Mouse (Mus musculus) left cerebral cortex, adult 11 months (tissue): ENCODE results near the gene Alg13.

ENCODE experiments used
- DNase-seq: peaks from one replicate; pipeline ENCODE4 v3.0.0; 2022; ENCODE audit warnings: low spot score

Gene Alg13

GRCm38 (mm10) chrX:144317548-144318163 lies at the start of gene Alg13:
Gene Alg13 (plus strand): TSS chrX:144317804.
- peak; percentile 50 for DNase-seq

DNA sequence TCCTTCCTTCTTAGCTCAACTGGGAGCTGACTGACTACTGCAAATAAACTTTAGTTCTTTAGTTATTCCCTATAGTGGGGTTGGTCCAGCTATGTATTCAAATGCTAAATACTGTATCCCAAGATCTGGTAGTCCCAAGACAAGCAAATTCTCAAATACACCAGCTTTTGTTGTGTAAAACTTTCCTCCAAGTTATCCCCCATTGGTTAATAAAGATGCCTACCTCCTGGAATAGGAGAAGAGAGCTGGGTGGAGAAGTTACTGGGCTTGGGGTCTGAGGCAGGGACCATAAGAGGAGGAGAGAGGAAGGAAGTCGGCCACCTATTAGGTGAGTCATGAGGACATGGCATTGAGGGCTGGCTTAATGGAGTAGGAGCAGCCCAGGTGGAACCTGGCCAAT lies 49.0 kb upstream of the Alg13 start:
- no peak for DNase-seq

DNA sequence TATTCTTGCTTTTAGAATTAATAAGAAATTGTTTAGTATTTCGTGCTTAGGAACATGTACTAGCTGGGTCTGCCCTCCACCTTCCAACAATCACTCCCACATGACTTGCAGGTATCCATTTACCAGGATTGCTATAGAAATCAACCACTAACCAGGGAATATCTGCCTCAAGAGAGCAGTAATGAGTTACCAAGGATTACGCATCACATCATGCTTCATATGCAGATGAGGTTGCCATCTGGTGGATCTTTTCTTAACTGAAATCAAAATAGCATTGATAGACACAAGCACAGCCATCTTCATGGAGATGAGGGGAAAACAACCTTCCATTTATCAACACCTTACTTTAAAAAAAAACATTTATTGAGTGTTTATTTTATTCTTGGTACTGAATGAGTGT lies 16.1 kb upstream of the Alg13 start:
- peak; percentile 10 for DNase-seq

- DNase-seq = no peak
Measured at GRCm38 (mm10) chrX:144305659-144306058, 11.9 kb upstream of the Alg13 start.

- DNase-seq = no peak
Measured at GRCm38 (mm10) chrX:144314041-144314440, 3.6 kb upstream of the Alg13 start.

DNA sequence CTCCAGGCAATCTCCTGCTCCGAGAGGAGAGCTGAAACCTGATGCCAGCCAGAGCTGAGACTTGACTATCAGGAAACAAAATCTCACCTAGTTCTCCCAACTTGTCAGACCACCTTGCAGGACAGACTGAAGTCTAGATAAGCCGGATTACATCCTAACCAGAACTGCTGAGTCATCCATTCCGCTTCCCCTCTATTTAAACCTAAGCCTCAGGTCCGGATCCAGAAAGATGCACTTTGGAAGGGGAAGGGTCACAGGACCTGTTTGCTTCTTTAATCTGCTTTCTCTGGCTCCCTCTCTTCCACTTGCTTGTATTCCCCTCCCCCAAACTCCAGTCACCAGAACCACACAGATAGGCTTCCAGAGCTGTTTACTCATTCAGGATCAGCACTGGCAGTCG lies 2.6 kb upstream of the Alg13 start:
- DNase-seq = no peak

DNA sequence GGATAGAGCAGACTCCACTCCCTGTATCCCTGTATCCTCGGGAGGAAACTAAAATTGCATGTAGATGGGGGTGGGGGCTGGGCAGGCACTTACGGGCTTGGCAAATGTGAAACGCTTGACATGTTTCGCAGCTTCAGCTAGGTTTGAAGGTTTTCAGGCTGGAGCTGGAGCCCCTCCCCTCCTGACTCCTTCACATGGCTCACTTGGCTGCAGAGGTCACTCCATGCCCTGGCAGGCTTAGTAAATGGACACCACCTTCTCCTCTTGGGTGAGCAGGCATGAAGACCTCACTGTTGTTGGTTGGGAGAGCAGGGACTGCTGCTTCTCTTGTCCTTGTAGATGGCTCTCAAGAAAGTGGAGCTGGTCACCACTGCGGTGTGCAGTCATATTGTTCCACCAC lies 1.6 kb upstream of the Alg13 start:
- DNase-seq = no peak

- no peak for DNase-seq
Measured at GRCm38 (mm10) chrX:144318164-144318979, 768 bp downstream of the Alg13 start.

DNA sequence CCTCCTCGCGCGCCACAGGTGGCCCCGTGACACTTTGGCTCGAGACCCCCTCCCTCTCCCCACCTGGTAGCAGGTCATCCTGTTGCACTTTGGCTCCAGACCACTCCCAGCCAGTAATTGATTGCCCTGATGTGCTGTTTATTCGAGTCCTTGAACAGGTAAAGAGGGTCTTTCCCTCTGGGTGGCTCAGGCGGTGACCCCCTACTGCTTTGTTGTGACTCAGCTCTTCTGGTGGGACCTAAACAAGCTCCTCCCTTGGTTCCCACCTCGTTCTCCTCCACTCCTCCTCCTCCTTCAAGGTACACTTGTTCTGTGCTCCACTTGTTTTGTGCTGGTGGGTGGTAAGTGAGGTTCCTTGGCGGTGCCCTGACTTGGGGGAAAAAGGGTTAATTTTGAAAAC lies 1.8 kb downstream of the Alg13 start:
- no peak for DNase-seq

DNA sequence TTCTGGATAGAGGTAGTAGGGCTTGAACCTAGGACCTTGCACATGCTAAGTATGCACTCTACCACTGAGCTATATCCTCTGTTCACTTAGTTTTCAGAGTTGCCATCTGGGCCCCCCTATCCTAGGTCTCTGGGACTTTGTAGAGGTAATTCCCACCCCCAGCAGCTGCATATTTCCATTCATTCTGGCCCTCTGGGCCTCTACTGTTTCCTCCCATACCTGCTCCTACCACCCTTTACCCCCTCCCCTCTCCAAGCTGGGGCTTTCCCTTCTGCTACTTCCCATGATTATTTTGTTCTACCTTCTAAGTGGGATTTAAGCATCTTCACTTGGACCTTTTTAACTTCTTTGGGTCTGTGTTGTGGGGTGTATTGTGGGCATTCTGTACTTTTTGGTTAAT lies 7.8 kb downstream of the Alg13 start:
- DNase-seq = no peak

DNA sequence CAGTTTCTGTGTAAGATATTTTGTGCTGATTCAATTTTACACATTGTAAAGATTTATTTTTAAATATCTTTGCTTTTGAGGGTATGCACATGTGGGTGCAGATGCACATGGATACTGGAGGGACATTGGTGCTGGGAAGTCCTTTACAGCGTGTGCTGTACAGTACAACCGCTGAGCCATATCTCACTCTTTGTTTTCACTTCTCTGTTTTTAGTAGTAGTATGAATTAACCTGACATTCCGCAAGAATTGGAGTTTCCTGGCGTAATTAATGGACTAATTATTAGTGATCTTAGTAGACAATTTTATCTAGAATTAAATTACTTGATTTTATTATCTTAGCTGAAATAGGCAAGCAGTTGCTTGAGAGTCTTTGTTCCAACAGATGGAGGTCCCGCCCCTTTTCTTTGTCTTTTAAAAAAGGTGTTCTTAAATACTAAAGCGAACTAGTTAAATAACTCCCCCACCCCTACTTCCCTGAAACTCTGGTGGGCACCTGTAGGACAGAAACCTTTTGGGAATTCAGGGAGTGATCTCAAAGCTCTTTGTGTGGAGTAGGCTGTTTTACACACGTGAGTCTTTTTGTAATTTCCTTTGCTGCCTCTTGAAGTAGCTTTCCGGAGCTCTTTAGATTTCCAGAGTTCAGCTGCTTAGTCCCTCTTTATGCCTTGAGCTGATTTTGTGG lies 17.9 kb downstream of the Alg13 start:
- DNase-seq = no peak

- DNase-seq = no peak
Measured at GRCm38 (mm10) chrX:144337938-144338337, 20.3 kb downstream of the Alg13 start.

DNA sequence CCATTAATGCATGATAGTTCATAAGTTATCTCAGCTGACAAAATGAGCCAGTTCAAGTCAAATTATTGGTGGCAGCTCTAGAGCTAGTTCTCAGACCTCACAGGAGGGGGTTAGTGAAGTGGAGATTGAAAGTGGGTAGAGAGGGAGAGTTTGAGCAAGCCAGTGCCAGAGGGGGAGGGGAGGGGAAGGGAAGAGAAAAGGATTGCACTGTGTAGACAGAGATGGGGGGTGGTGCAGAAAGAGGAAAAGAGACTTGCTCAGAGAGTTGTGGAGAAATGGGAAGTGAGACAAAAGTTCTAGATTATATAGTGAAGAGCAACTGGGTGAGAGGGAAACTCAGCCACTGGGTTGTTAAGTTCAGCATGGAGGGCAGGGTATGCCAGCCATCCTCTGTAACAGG lies 20.8 kb downstream of the Alg13 start:
- no peak for DNase-seq

GRCm38 (mm10) chrX:144374196-144374595 lies 56.6 kb downstream of the Alg13 start:
- no peak for DNase-seq

GRCm38 (mm10) chrX:144403526-144403925 lies 85.9 kb downstream of the Alg13 start:
- DNase-seq = peak; percentile 13

DNA sequence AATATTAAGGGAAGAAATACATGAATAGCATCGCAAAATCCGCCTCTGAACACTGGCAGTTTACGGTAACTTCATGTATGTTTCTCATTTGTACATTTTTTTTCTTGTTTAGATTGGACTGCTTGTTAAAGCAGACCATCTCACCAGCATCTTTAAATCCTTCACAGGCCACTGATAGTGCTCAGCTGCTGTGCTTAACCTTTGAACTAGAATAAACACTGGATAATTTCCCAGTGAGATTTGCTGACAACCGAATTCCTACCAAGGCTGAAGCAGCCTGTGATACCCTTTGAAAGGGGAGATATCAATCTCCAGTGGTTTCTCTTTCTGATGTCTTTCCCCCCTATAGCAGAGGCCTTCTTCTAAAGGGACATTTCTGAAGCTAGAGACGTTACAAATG lies 90.4 kb downstream of the Alg13 start:
- DNase-seq = no peak

DNA sequence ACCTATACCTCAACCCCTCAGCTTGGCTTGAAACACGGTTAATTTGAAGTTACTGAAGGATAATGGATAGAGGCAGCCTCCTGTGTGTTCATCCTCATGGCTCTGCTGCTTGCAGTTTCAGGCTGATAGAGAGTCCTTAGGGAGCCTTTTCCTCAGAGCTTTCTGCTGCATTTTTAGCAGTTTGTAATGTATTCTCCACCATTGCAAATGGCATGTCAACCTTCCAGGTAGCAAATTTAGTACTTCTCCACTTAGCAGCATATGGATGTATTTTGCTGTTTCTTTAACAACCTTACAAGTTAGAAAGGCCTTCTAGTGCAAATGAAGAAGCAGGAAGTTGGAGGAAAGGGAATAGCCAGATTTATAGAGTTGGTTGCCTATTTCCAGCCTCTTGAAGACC lies 102.7 kb downstream of the Alg13 start:
- DNase-seq = no peak

DNA sequence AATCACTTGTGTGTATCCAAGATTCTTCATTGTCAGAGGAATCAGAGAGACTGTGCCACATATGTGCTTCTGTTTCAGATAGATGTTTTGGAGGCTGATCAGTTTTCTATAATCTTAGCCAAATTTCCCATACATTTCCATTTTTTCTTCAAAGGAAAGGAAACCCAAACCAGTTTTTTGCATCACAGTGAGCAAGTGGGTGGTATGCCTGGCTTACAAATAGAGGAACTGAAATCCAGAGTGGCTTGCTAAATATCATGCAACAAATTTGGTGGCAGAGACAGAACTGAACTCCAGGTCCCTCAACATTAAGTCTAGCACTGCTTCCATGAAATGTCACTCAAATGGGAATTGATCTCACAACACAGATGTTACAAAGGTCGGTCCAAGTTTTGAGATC lies 103.5 kb downstream of the Alg13 start:
- no peak for DNase-seq

DNA sequence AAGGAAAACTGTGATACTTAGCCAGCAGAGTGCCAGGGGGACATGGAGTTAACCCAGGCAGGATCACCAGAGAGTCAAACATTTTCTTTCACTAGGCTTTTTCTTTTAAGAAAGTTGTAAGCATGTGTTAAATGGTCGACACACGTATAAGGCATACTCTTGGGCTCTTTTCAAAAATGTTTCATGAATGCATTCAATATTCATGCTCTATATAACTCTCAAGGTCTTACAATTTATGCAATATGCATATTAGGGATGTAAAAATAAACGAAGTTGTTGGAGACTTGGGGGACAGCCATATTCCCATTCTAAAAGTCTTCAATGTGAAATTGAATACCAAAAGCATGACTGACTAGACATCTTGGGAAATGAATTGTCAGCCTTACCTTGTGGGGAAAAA lies 106.2 kb downstream of the Alg13 start:
- DNase-seq = no peak
